Mouse (Mus musculus) activated CD4-positive, CD25-positive, alpha-beta regulatory T cell, adult 4 months (primary cell): ENCODE measurements around the gene Slc30a2. TPM values are rescaled to one million over a fixed set of nuclear protein-coding genes. Genes with fewer than 3 reads are reported as not detected.
"Not testable (repeated sequence)": the region's sequence is repeated elsewhere in the genome, so short reads cannot be mapped to it uniquely, and the experiment has no call there.

Experiments used
- ATAC-seq: one replicate; pipeline ENCODE4 v1.8.0; 2017
- polyA plus RNA-seq, 2 experiments: library from polyadenylated mRNA; unstranded; fragments of 100-300 nt; shearing (Covaris generic); gene quantifications; one replicate each; pipeline ENCODE4 v1.2.1; 2017

Gene Slc30a2
- polyA plus RNA-seq, 2 experiments from 2014 or later: 0.24 to 0.85 TPM

DNA sequence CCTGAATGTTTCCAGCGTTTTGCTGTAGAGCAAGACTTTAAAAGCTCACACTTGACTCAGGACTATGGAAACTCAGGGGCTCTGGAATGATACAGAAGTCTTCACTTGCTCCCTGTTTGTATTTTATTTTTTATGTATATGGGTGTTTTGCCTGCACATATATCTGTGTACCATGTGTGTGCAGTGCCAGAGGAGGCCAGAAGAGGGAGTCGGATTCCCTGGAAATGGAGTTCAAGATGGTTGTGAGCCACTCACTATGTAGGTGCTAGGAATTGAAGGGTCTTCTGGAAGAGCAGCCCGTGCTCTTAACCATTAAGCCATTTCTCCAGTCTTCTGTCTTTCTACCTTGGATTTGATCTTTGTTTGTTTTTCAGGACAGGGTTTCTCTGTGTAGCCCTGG is 21.5 kb upstream of the Slc30a2 start:
- ATAC-seq: no peak

DNA sequence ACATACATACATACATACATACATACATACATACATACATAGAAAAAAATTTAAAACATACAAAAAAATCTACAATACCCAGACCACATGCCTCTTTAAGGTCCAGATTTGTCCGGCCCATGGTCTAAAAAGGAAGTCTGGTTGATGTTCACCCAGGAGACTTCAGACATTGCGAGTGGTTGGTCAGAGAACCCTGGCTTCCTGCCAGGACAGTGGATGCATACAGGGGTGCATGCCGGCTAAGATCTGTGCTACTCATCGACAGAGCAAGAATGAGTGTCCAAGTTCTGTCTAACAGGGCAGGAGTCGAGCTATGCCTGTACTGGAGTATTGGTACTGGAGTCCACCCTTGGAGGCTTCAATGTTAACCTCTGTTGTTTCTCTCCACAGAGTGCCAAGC is 18.3 kb upstream of the Slc30a2 start:
- ATAC-seq: no peak

DNA sequence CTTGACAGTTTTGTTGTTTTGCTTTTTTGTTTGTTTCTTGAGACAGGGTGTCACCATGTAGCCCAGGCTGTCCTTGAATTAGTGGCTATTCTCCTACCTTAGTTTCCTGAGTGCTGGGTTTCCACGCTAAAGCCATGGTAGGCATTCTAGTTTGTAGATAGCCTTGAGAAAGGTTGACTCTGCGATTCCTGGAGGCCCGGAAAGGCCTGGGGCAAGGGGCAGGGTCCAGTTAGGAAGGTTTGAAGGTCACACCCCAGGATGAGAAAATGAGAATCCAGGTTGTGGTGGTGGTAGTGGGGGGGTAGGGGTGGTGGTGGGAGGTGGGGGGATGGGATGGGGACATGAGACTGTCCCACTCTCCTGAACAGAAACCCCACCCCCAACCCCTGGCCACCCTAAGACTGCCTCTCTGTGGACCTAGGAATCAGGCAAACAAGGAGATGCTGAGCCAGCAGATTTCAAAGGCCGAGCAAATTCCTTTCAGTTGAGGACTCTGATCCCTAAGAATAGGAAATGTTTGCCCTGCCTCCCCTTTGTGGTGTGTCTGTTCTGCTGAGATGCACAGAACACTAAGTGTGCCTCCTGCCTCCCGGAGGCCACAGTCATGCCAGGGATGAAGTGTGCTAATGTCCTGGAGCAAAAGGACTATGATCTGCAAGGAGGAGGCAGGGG is 16.0 kb upstream of the Slc30a2 start:
- ATAC-seq: no peak

DNA sequence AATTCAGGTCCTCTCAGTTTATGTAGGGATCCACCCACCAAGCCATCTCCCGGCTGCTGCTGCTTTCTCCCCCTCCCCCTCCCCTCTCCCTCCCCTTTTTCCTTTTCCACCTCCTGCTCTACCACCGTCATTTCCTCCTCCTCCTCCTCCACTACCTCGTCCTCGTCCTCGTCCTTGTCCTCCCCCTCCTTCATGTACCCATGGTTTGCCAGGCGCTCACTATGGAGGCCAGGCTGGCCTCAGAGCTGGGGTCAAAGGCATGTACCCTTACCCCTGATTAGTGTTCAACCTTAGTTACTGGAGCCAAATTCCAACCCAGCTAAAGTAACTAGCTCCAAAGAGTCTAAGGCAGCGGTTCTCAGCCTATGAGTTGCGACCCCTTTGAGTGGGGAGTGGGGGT is 14.8 kb upstream of the Slc30a2 start:
- no peak for ATAC-seq

DNA sequence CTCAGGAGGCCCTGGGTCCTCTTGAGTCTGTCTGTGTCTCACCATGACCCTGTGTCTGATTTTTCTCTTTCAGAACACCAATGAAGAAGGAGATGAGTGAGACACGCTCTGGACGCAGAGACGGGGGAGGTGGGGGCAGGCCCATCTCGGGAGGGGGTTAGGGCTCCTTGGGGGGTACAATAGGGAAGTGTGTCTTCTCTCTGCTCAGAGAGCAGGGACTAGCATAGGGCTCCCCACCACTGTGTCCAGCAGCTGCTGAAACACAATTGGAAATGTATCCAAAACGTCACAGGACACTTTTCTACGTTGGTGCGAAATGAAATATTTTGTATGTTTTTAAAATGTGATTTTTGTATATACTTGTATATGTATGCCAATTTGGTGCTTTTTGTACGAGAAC is 14.1 kb upstream of the Slc30a2 start:
- ATAC-seq: no peak

DNA sequence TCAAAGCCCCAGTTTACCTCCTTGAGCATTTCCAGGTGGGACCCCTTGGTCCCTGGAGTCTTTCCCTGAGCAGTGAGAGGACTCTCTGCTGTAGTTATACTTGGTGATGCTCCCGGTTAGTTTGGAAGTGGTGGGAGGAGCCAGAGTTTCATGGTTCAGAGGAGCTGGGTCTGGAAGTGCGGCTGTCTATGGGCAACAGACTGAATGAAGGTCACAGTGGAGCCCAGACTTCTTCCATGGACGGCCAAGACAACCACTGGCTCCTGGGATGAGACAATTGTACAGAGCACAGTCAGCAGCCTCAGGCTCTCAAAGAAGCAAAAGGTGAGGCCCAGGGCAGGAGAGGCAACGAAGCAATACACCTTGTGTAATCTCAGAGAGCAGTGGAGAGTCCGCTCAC is 12.7 kb upstream of the Slc30a2 start:
- no peak for ATAC-seq

DNA sequence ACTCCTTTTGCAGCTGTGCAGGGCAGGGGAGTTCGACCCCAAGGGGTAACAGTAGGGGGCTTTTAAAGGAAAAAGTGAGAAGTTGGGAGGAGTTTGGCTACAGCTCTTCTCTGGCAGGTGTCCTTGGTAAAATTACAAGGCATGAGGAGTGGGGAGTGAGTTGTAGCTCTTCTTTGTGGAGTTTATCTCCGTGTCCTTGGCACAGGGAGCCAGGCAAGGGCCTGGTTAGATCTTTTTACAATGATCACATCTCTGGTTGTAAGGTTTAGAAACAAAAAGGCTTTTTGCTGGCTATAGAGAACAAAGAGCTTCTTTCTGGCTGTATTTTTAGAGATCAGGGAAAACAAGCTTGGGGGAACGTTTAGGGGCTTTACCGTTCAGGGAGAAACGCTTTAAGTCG is 1.8 kb upstream of the Slc30a2 start:
- ATAC-seq: not testable (repeated sequence)

DNA sequence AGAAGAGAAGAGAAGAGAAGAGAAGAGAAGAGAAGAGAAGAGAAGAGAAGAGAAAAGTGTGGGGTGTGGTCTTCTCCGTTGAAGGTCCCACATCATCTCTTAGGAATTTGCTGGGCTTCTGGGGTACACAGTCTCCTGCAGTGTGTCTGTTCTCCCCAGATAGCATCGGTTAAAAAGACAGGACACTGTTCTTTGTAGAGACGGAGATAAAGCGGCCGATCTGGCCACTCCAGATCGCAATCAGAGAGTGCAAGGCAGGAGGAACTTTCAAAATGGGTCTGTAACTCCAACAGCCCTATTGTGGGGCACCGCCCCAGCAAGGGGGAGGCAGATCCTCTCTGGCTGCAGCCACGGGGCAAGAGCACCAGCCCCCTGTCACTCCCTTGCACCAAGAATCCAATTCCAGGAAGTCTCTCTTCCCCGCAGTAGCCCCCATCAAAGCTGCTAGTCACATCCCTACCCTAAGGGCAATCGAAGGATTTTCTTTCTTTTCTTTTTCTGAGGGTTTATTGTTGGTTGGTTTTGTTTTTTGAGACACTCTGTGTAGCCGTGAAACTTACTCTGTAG is 685 bp upstream of the Slc30a2 start:
- ATAC-seq: no peak

DNA sequence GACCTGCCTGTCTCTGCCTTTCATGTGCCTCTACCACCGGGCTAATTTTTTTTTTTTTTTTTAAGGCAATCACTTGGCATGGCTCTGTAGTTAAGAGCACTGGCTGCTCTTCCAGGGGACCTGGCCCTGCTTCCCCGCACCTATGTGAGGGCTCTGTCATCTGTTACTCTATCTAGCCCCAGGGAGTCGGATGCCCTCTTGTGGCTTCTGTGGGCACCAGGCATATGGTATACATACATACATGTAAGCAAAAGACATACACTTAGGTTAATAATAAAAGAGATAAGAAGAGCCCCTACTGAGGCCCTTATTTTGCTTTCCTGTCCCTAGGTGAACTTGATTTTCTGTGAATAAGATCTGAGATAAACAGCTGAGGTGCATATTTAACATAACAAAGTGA is 1.6 kb downstream of the Slc30a2 start:
- no peak for ATAC-seq

DNA sequence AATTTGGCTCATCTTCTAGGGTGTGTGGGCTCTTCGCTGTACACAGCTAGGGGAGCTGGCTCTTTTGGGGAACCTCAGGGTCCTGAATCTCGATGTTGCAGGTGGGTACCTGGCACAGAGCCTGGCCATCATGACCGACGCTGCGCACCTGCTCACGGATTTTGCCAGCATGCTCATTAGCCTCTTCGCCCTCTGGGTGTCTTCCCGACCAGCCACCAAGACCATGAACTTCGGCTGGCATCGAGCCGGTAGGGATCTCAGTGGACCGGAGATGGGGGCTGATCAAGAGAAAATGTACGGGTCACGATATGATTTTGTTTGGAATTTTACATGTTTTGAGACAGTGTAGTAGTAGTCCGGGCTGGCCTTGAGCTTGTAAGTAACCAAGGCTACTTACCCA is 2.8 kb downstream of the Slc30a2 start:
- ATAC-seq: no peak

DNA sequence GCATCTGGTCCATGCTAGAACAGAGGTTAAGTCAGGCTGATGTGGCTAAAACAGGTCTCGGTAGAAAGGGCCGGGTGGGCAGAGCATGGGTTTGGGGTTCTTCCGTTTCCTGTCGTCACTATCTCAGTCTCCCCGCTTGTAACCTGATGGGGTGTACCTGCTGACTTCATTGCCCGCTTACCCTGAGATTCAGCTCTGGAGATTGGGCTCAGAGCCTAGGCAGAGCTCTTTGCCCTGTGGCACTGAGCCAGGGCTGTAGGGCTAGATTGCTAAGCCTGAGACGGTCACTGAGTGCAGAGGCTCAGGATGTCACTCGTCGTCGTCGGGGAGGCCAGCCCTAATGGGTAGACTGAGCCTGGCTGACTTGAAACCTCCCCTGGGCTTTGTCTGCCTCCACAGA is 5.1 kb downstream of the Slc30a2 start:
- no peak for ATAC-seq

DNA sequence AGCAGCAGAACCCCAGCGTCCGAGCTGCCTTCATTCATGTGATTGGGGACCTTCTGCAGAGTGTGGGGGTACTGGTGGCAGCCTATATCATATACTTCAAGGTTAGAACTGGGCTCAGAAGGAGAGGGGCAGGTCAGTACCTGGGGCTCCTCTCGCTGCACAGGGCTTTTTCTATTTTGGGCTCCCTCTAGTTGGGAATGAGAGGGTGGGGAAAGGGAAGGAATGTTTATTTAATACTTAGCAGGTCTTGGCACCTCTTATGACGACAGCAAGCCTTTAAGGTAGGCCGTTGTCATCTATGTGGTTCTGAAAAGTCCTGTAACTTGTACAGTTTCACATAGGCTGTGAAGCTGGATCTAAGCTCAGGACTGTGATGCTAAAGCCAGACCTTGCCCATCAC is 5.6 kb downstream of the Slc30a2 start:
- no peak for ATAC-seq

DNA sequence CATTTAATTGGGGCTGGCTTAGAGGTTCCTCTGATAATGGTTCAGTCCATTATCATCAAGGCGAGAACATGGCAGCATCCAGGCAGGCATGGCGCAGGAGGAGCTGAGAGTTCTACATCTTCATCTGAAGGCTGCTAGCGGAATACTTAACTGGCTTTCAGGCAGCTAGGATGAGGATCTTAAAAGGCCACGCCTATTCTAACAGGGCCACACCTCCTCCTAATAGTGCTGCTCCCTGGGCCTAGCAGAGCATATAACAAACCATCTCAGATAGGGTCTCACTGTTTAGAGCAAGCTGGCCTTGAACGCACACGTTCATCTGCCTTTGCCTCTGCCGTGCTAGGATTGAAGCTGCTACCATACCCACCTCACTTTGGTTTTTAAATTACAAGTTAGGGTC is 6.8 kb downstream of the Slc30a2 start:
- no peak for ATAC-seq

DNA sequence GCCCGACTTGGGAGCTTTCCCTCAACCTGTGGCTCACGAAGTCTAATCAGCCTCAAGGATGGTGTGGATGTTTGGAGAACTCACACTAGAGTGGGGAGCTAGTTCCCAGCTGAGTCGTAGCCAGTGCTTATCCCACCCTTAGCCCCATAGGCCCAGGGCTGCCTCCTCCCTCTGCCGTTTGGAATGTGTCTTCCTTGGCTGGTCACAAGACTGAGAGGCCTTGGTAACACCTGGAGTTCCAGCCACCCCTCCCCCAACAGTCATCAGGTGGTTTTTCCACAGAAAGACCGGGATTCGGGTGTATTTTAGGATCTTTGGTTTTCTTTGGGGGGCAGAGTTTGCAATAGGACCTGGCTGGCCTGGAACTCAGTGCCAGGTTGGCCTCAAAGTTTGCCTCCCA is 7.7 kb downstream of the Slc30a2 start:
- ATAC-seq: no peak

DNA sequence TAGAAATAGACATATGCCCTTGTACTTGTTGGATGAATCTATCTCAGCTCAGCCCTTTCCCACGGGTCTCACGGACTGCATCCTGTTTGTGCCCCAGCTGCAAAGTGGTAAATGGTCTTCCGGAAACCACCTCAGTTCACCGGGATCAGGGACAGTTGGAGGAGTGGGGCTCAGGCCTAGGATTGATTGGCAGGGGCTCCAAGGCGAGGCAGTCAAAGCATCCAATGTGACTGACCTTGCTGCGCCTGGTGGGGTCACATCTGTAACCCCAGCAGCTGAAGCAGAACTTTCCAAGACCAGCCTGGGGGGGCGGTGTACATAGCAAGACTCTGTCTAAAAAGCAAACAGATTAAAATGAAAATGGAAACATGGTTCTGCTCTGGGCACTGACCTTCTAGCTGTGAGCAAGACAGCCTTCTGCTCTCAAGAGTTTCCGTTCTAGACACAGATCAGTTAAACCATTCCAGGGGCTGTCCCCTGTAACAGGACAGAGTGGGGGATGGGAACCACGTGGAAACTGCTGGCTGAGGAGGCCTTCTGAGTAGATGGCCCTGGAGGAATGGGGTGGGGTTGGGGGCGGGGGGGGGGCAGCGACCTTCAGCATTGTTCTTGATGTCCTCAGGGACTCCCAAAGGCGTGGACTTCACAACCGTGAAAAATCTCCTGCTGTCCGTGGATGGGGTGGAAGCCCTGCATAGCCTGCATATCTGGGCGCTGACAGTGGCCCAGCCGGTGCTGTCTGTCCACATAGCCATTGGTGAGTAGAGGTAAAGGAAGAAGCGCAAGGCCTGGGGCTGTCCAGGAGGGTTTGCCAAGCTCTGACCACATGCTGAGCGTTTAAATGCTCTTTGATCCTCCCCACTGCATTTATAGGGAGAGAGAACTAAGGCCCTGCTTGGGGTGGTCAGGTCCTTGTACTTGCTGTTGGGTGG is 8.6 kb downstream of the Slc30a2 start:
- peak; percentile 29 for ATAC-seq

DNA sequence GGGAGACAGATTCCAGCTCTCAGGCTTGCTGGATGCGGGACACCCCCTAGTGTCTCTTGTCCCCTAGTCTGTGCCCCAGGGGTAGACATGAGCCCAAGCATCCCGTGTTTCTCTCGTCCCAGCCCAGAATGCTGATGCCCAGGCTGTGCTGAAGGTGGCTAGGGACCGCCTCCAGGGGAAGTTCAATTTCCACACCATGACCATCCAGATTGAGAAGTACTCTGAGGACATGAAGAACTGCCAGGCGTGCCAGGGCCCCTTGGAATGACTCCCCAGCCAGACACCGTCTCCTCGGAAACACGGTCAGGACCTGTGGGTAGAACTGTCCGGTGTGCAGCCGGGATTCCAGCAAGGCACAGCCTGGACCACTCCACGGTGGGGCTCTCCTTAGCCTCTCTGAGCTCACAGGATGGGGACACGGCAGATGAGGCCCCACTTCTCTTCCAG is 9.3 kb downstream of the Slc30a2 start:
- ATAC-seq: no peak

DNA sequence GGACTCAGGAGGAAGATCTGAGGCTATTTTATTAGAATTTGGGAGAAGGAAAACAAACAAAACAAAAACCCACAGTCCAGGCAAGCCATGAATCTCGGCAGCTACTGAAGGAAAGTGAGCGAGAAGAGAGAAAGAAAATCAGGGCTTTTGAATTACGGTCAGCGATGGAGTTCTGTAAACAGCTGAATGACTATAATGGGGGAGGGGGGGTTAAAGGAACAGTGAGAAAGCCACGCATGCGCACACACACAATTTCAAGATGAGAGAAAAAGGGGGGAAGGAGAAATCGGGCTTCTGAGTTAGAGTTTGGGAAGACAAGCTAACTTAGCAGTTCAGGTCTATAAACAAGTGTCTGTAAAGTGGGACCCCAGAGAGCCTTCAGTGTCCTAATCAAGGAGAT is 9.9 kb downstream of the Slc30a2 start:
- no peak for ATAC-seq

DNA sequence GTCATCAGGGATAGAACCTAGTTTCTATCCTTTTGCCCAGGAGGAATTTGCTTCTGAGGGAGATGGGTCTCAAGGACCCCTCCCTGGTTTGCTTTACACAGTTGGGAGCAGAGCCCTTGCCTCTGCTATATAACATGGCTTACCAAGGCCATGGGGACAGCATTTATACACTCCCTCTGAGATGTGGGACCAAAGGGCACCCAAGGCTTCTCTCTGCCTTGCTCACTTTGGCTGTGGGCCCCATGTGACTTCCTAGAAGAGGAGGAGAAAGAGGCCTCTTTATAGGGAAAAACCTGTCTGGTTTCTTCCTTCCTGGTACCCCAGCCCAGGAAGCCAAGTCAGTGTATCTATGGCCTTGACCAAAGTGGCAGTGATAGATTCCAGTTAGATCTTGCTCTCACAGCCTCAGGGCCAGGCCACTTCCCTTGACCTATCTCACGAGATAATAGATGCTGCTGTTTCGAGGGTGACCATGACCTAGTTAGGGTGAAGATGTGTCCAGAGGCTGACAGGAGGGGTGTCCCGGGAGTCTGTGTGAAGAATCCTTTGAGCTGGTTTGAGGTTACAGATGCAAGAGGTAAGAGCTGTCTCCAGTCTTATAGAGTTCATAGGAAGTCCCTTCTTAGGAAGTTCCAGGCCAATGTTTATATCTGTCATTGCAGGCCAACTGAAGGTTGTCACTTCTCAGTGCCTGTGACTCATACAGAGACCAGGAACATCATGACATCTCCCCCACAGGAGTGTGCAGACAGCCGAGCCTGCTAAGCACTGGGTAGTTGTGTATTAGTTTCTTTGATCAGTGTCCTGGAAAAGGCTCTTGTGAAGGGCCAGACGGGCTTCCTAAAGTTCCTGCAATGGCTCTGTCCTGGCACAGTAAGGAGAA is 10.8 kb downstream of the Slc30a2 start:
- peak; percentile 28 for ATAC-seq

DNA sequence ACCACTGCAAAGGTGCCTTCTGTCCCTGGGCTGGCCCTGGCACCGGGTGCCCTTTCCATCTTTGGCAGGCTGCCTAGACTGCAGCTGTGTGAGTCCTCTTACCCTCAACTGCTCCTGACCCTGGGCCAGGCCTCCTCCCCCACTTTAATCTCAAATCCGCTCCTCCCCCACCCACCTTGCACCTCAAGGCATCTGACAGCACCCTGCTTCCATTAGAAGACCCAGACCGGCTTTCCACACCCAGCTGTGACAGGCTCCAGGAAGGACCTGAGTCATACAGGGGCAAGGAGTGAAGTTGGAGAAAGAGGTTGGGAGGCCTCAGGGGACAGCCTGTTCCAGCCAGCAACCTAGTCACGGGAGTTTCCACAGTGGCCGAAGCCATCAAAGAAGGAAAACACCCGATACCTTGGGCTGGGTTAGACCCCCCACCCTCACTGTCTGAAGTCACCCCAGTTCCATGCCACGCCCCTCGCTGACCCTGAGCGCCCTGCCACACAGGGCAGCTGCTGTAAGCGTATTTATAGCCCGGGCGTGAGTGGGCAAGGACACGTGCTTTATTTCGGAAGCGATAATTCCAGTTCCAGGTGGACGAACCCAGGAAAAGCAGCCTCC is 13.0 kb downstream of the Slc30a2 start:
- ATAC-seq: no peak

DNA sequence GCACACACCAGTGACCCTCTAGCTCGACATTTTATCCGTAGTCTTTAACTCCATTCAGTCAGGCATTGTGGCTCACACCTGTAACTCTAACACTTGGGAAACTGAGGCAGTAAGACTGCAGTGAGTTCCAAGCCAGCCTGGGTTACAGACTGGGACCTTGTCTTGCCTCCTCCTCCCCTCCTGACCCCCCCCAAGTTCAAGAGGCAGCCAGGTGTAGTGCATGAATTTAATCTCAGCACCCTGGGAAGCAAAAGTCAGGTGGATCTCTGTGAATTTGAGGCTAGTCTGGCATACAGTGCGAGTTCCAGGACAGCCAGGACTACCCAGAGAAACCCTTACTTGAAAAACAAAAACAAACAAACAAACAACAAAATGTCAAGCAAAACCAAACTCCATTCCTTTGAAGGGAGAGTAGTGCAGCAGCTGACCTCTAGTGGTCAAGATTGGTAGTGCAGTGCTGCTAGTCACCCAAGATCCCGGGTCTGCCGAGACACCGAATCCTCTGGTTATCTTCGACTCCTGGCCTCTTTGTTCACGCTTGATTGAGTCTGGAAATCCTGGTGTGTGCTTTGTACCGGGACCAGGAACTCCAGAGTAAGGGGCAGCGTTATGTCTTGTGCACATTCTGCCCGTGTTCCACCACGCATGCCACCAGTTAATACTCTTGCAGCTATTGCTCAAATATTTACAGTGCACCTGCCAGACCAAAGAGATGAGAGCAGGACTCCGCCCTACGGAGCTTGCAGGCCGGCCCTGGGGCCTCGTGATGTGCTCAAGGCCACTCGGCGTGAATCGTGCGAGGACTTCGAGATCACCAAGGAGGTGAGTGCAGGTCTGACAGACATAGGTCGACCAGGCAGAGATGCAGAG is 13.8 kb downstream of the Slc30a2 start:
- peak; percentile 38 for ATAC-seq

DNA sequence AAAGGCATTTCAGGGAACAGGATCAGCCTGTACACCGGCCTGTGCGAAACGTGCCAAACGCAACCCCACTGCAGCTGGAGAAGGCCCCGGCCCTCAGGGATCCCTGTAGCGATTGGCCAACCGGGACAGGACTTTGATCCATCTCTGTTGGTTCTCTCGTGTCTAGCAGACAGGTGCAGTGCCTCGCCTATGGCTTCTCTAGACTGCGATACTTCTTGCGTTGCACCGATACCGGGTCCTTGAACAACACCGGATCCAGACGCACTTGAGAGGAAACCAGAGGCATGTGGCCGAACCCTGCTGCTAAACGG is 14.4 kb downstream of the Slc30a2 start:
- no peak for ATAC-seq
